Mouse (Mus musculus) spleen, adult 2 months (tissue): ENCODE measurements around the gene Mgat4b.

Experiments
- CTCF ChIP-seq: fragments of 200-500 bp; IDR thresholded peaks from 2 replicates; pipeline ENCODE4 v1.5.1; 2011; ENCODE audit warnings: mild to moderate bottlenecking, inconsistent platforms; ENCODE audit not compliant: insufficient read depth, insufficient read length, insufficient replicate concordance; ENCODE audit errors: extremely low read depth
- POLR2A ChIP-seq: fragments of 200-500 bp; IDR thresholded peaks from 2 replicates; pipeline ENCODE4 v1.6.1; 2011; ENCODE audit warnings: low read depth, low read length, inconsistent platforms

GRCm38 (mm10) chr11:50190362-50190761 lies 20.3 kb upstream of the Mgat4b start:
- TF ChIP-seq POLR2A = no peak
- TF ChIP-seq CTCF = no peak
